Mouse (Mus musculus) lung, adult 18-20 months (tissue): ENCODE data around the gene Pax9.

Experiments used
- DNase-seq, 2 experiments: peaks; one replicate each; pipeline ENCODE4 v3.0.0; 2022; ENCODE audit warnings: mixed read lengths in 2 of 2

The Pax9 gene

GRCm38 (mm10) chr12:56697785-56698184 is 6.2 kb downstream of the Pax9 start:
- DNase-seq, result no peak

- DNase-seq, result no peak
Measured at GRCm38 (mm10) chr12:56698191-56698980, 6.8 kb downstream of the Pax9 start.

GRCm38 (mm10) chr12:56699351-56699750 is 7.8 kb downstream of the Pax9 start:
- DNase-seq, result no peak

- no peak for DNase-seq
Measured at GRCm38 (mm10) chr12:56699915-56700900, 8.6 kb downstream of the Pax9 start.

GRCm38 (mm10) chr12:56701004-56701403 is 9.4 kb downstream of the Pax9 start:
- no peak for DNase-seq

GRCm38 (mm10) chr12:56717971-56718706 is 26.6 kb downstream of the Pax9 start:
- DNase-seq, result no peak

GRCm38 (mm10) chr12:56718707-56719051 is 27.1 kb downstream of the Pax9 start:
- no peak for DNase-seq

- no peak for DNase-seq
Measured at GRCm38 (mm10) chr12:56727631-56728030, 36.1 kb downstream of the Pax9 start.

- no peak for DNase-seq
Measured at GRCm38 (mm10) chr12:56737104-56737503, 45.5 kb downstream of the Pax9 start.
